Mouse (Mus musculus): ENCODE data around the gene Fads1.
A peak's percentile ranks its signal among the peaks of the same experiment; 100 is the strongest.

The Fads1 gene

GRCm38 (mm10) chr19:10213796-10214471 lies 31.2 kb downstream of the Fads1 start:
- DNase-seq (ENCODE audit: low spot score), result no peak

GRCm38 (mm10) chr19:10216101-10216500 lies 33.4 kb downstream of the Fads1 start:
- no peak for DNase-seq (ENCODE audit: low spot score)

GRCm38 (mm10) chr19:10219108-10219507 lies 36.4 kb downstream of the Fads1 start:
- peak; percentile 67 for DNase-seq (ENCODE audit: low spot score)

DNA sequence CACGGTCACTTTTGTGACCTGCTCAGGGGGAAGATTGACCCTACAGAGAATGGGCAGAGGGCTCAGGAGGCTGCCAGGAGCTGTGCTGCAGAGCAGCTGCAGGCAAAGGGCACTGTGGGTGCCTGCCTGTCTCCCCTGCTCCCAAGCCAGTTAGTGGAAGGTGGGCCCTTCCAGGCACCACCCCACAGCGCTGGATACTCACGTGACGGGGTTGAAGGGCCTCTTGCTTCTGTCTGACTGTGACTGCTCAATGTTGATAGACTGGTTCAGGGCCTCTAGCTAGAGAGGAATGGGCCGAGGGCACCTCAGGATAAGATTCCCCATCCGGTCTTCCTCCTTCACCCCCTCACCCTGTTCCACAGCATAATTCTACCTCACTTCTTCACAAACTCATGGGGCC lies 36.9 kb downstream of the Fads1 start:
- no peak for DNase-seq (ENCODE audit: low spot score)

DNA sequence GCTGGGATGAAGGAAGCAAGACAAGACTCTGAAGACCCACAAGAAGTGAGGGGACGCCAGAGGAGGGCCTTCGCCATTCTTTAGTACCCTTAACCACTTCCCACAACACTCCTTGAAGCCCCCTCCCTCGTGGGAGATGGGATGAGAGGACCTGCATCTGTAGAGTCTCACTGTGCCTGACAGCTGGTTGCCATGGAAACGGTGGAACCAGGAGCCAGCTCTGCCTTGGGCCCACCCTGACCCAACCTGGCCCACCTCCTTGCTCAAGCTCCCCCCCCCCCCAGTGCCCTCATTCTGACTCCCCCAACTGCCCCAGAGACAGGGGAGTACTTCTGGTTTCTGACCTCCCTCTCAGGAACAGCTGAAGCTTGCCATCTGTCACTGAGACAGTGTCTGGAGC lies 38.9 kb downstream of the Fads1 start:
- DNase-seq (ENCODE audit: low spot score), result no peak

- DNase-seq (ENCODE audit: low spot score), result no peak
These were observed 40.0 kb downstream of the Fads1 start for GRCm38 (mm10) chr19:10222656-10223055.

- DNase-seq (ENCODE audit: low spot score), result no peak
These were observed 40.9 kb downstream of the Fads1 start for GRCm38 (mm10) chr19:10223561-10223960.

DNA sequence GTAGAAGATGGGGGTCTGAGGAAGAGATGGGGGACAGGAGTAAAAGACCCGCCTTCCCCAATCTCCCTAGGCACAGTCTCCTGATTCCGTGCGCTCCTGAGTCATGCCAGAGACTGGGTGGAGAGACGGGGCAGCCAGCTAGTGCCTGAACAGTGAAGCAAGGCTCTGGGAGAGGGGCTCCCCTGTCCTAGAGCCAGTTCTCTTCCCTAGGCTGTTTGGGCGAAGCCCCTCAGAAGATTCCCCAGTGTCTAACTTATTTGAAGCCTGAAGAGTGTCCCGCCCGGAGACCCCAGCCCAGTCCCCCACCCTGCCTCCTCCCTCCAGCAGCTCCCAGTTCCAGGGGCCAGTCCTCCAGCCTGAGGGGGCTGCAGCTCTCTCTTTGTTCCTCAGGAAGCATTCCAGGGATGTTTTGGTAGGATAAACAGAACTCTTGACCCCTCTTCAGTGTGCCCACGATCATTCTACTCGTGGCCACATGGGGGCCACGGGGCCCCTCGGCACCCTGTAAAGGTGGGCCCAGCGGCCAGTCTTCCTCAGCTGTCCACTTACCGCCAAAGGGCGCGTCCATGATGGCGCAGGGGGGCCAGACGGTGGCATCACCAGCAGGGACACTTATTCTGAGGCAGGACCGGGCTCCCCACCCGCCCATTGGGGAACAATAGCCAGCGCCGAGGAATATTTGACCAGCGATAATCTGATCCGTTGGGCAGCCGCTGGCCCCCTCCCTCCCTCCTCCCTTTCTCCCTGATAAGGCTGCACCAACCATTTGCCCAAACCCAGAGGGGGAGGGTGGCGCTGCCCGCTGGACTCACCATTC lies 42.2 kb downstream of the Fads1 start:
- DNase-seq (ENCODE audit: low spot score), result no peak

DNA sequence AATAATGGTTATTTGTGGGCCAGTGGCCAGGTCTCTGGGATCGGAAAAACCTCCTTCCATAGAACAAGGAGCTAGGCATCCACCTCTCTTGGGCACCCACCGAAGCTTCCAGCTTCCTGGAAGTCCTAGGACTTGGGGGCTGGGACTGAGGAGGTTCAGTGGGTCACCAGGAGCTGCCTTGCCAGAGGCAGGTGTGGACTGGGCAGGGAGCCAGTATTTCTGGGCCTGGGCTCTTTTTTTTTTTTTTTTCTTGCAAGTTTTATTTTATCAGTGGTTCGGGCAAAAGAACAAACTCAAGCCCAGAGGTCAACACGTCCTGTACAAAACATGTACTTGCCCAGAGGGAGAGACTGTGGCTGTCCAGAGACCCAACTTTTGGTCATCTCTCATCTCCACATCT lies 43.1 kb downstream of the Fads1 start:
- DNase-seq (ENCODE audit: low spot score), result no peak

GRCm38 (mm10) chr19:10231016-10231415 lies 48.3 kb downstream of the Fads1 start:
- no peak for DNase-seq (ENCODE audit: low spot score)

GRCm38 (mm10) chr19:10231871-10232270 lies 49.2 kb downstream of the Fads1 start:
- DNase-seq (ENCODE audit: low spot score), result no peak

DNA sequence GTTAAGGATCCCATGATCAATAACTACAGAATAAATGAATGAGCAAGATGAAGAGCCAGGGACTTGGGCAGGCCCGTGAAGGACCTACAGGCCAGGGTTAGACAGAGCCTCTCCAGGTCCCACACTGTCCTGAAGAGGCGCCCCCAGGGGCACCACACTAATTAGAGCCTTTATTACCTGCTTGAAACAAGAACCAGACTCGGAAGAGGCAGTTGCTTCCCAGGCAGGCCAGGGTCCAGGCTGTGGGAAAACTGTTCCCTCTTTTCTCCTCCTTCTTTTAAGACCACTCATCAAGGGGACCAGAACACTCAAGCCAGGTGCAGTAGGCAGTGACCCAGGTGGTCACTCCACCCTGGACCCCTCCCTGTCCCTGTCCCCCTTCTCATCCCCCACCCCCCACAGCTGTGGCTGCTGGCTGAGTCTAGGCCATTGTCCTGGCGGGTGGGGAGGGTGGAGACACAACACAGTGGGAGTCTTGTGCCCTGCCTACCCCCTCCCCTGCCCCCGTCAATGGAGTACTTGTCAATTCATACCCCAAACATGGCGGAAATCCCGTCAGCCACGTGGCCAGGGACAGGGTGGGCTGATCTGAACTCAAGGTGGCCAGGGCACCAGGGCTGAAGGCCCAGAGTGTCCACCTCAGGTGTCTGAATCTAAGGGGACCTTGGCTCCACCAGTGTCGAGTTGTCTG lies 49.8 kb downstream of the Fads1 start:
- peak; percentile 68 for DNase-seq (ENCODE audit: low spot score)

- no peak for DNase-seq (ENCODE audit: low spot score)
These were observed 53.3 kb downstream of the Fads1 start for GRCm38 (mm10) chr19:10235784-10236565.

DNA sequence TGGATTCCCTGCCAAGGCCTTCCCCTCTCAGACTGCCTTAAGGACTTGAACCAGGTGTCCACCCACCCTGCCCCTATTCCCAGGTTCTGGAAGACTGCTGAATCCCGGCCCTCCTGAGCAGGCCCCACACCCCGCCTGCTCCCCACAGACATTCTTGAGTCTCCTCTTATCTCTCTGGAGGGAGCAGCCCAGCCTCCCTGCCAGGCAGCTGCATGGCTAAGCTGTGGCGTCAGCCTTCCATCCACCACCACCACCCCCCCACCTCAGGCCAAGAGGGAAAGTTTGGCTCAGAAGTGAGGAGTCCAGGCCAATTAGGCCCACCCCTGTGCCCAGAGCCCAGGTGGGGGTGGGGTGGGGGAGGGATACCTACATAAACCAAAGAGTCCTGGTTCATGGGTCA lies 55.8 kb downstream of the Fads1 start:
- no peak for DNase-seq (ENCODE audit: low spot score)

- no peak for DNase-seq (ENCODE audit: low spot score)
These were observed 56.7 kb downstream of the Fads1 start for GRCm38 (mm10) chr19:10239419-10239818.

DNA sequence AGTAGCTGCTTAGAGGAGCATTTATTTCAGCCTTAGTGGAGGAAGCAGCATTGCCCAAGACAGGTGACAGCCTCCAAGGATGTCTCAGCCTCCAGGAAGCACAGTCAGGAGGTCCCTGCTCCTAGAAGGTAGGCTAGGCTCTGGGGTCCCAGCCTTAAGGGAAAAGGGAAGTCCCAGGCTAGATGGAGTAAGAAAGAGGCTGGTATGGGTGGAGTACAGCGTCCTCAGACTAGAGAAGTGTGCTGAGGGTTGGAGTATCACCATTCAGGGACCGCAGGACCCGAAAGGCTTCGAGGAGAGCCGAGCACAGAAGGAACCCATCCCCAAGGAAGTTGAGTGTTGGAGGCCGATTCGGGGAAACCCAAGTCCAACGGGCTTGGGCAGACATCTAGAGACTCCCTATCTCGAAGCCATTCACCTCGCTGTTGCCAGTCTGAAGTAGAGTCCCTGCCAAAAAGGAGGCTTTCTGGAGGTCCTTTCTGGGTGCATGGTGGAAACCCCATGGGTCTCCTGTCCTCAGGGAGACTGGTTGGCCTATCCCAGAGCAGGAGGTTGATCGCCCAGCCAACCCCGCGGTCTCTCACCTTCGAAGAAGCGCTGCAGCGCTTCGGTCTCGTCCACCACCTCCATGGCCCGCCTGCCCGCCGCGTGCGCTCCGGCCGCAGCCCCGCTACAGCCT lies 57.4 kb downstream of the Fads1 start:
- DNase-seq (ENCODE audit: low spot score), result no peak

GRCm38 (mm10) chr19:10240654-10241305 lies 58.1 kb downstream of the Fads1 start, which contains the start of gene Myrf:
Gene Myrf, minus strand, starts transcription at chr19:10240748.
- peak; percentile 81 for DNase-seq (ENCODE audit: low spot score)

DNA sequence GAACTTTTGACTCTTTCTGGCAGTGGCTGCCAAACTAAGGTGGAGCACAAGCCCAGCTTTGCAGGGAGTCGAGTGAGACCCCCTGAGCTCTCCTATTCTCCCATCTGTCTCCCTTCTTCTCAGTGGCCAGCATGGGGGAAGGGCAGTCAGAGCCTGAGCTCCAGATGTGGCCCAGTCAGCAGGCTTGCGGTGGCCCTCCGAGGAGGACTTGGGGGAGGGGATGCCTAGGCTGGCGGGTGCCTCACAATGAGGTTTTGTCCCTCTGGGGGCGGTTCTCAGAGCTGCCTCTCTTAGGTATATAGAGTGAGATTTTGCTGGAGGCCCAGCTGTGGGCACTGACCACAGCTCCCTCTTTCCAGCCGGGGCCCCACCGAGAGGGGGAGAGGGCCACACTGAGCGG lies 60.2 kb downstream of the Fads1 start:
- peak; percentile 56 for DNase-seq (ENCODE audit: low spot score)

- peak; percentile 81 for DNase-seq (ENCODE audit: low spot score)
These were observed 61.5 kb downstream of the Fads1 start for GRCm38 (mm10) chr19:10244183-10244582.

Measured in layer of hippocampus, adult 11-12 months (tissue).